Mouse (Mus musculus) midbrain, embryonic 10.5 days (tissue): ENCODE measurements around the gene Shisal2a. TPM values are rescaled to one million over a fixed set of nuclear protein-coding genes. Genes with fewer than 3 reads are reported as not detected.
A peak's percentile ranks its signal among the peaks of the same experiment; 100 is the strongest.

Source experiments
- DNase-seq: peaks from one replicate; pipeline ENCODE4 v3.0.0-alpha.2; 2017; ENCODE audit warnings: low spot score
- H3K27ac ChIP-seq: fragments of 300-500 bp; sonication (generic); replicated peaks from 2 replicates; pipeline ENCODE4 v1.5.1; 2016; ENCODE audit warnings: mild to moderate bottlenecking
- H3K27me3 ChIP-seq: fragments of 300-500 bp; sonication (generic); 2 replicates; pipeline ENCODE4 v1.6.1; 2016; ENCODE audit warnings: low read depth, mild to moderate bottlenecking; ENCODE audit not compliant: poor library complexity, severe bottlenecking
- H3K36me3 ChIP-seq: fragments of 300-500 bp; sonication (generic); 2 replicates; pipeline ENCODE4 v1.6.1; 2016; ENCODE audit warnings: mild to moderate bottlenecking, moderate library complexity
- H3K4me1 ChIP-seq: fragments of 300-500 bp; sonication (generic); 2 replicates; pipeline ENCODE4 v1.6.1; 2016
- H3K4me3 ChIP-seq: fragments of 300-500 bp; sonication (generic); 2 replicates; pipeline ENCODE4 v1.5.1; 2016; ENCODE audit warnings: mild to moderate bottlenecking, moderate library complexity
- H3K9me3 ChIP-seq: fragments of 300-500 bp; sonication (generic); replicated peaks from 2 replicates; pipeline ENCODE4 v1.6.1; 2016; ENCODE audit warnings: mild to moderate bottlenecking
- WGBS: fragments of 180-500 bp; shearing (Covaris S2); methylation state at CpG from one replicate; pipeline ENCODE4 v1.1.7; 2016; 5-methylcytosine and 5-hydroxymethylcytosine counted together
- polyA plus RNA-seq: library from polyadenylated mRNA; unstranded; fragments of >200 nt; fragmentation: Nextera tagmentation; extraction: Ambion mirVana; gene quantifications from 2 replicates; pipeline ENCODE4 v1.2.1, GENCODE M21; 2016

Gene Shisal2a
- polyA plus RNA-seq, 1 experiment from 2014 or later: 2.2 TPM

DNA sequence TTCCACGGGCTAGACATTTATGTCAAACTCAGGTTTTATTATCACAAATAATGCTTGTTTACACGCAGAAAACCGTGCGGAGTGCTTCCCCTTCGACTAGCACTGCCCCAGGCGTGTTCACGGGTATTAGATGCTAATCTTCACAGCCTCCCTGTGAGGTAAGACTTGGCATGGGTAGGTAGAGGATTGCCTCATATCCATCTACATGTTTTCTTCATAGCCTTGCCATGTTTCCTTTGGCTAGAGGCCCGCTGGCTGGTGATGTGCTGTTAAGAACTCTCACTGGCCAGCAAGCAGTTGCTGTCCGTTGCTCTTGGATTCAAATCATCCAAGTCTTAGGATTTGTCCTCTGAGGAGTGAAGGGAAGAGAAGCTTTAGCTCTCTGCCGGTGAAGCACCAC lies 17.2 kb upstream of the Shisal2a start:
- Histone ChIP-seq H3K4me3 (no peak overlapping the region), H3K27ac (no peak overlapping the region), H3K36me3 (peaks cover 10% of the 10 kb centered on the region), H3K27me3 (no peaks in the 10 kb centered on the region), H3K4me1 (no peaks in the 10 kb centered on the region), H3K9me3 (no peaks in the 10 kb centered on the region)
- 94% methylated on average over 10 of the region's 10 CpGs for WGBS
- DNase-seq: no peak

GRCm38 (mm10) chr4:108394236-108394635 lies 11.1 kb upstream of the Shisal2a start:
- H3K9me3 ChIP-seq: peaks cover 3% of the 10 kb centered on the region; the same call in 1 of the 2 replicates
- H3K27me3 ChIP-seq: no peaks in the 10 kb centered on the region
- H3K27ac ChIP-seq: no peak overlapping the region
- H3K36me3 ChIP-seq: no peaks in the 10 kb centered on the region
- H3K4me1 ChIP-seq: no peaks in the 10 kb centered on the region
- no peak for DNase-seq
- no peak overlapping the region for H3K4me3 ChIP-seq

DNA sequence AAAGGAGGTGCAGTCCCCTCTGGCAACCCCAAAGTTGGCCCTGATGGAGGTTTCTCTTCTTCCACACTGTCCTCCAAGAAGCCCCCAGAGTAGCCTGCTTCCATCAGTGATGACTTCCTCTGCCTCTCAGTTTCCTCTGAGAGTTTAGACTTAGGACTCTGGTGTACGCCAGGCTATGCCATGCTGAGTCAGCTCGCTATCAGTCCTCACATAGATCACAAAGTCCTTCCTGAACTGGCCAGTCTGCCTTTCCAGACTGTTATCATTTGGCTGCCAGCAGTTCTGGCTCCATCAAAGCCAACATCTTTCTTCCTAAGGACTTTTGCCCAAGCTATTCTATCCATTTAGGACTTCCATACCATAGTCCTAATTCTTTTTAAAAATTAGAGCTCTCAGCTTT lies 9.4 kb upstream of the Shisal2a start:
- H3K4me3 ChIP-seq: no peak overlapping the region
- H3K36me3 ChIP-seq: no peaks in the 10 kb centered on the region
- no peak overlapping the region for H3K27ac ChIP-seq
- peaks cover 3% of the 10 kb centered on the region; the same call in 1 of the 2 replicates for H3K9me3 ChIP-seq
- H3K27me3 ChIP-seq: no peaks in the 10 kb centered on the region
- DNase-seq: no peak
- H3K4me1 ChIP-seq: peaks cover 14% of the 10 kb centered on the region
- WGBS: 73% methylated on average over 2 of the region's 2 CpGs

DNA sequence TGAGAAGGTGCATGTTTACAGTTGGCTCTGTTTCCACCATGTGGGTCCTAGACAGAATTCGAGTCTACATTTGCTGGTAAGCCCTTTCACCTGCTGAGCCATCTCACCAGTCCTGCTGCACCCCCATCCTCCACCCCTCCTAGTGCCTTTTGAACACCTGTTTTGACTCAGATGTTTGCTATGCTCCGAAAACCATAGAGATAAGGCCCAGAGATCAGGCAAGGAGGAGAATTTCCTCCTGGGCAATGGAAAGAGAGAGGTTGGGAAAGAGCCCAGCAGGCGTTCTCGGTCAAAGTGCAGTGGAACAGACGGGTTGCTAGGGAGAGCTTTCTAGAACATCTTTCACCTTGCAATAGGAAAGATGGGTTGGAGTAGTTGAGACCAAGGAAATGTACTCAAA lies 8.0 kb upstream of the Shisal2a start:
- Histone ChIP-seq H3K27ac (no peak overlapping the region), H3K36me3 (no peaks in the 10 kb centered on the region), H3K4me3 (no peak overlapping the region), H3K9me3 (peaks cover 3% of the 10 kb centered on the region; the same call in 1 of the 2 replicates), H3K27me3 (0 out of 2 replicates have a peak, but pooled peaks cover 1% of the 10 kb centered on the region), H3K4me1 (peaks cover 24% of the 10 kb centered on the region)
- DNase-seq: no peak
- 85% methylated on average over 5 of the region's 5 CpGs for WGBS

DNA sequence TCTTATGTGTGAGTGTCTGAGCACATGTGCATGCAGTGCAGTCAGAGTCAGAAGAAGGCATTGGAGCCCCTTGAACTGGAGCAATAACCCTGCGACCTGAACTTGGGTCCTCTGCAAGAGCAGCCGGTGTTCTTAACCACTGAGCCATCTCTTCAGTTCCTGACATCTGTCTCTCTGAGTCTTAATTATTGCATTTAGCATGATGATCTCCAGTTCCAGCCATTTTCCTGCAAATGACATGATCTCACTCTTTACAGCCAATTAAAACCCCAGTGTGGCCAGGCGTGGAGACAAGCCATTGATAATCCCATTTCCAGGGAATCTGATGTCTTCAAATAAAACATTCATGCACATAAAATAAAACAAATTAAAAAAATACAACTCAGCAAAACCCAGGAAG lies 5.6 kb upstream of the Shisal2a start:
- Histone ChIP-seq H3K9me3 (no peaks in the 10 kb centered on the region), H3K4me3 (no peak overlapping the region), H3K4me1 (peaks cover 24% of the 10 kb centered on the region), H3K36me3 (no peaks in the 10 kb centered on the region), H3K27me3 (peaks cover 25% of the 10 kb centered on the region), H3K27ac (no peak overlapping the region)
- WGBS: 84% methylated on average over 3 of the region's 3 CpGs
- no peak for DNase-seq

DNA sequence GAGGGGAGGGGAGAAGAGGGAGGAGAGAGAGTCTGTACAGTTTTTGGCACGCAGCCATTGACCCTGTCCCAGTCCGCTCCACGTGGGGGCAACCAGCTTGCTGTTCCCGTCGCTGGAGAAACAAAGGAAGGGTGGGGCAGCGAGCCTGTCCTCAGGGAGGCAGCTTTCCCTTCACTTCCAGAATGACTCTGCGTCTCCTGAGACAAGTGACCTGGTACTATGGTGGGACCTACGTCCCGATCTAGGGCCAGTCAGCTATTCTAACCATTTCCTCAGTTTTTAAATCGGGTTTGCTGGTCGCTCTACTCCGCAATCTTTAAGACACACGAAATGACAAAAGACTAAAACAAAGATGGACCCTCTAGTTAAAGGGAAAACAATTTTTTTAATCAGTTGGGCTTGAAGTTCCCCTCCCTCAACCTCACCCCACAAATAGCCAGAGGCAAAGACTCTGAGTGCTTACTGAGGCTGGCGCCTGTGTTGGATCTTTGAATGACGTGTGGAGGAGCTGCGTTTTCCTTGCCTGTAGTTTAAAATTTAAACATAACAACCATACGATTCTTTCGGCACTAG lies 4.6 kb upstream of the Shisal2a start:
- Histone ChIP-seq H3K36me3 (no peaks in the 10 kb centered on the region), H3K4me1 (peaks cover 34% of the 10 kb centered on the region), H3K4me3 (peak overlapping the region; percentile 47), H3K27me3 (peaks cover 35% of the 10 kb centered on the region), H3K9me3 (no peaks in the 10 kb centered on the region), H3K27ac (peak overlapping the region; percentile 86)
- 10% methylated on average over 18 of the region's 18 CpGs for WGBS
- peak; percentile 70 for DNase-seq

GRCm38 (mm10) chr4:108387106-108387505 lies 4.0 kb upstream of the Shisal2a start:
- WGBS: 43% methylated on average over 4 of the region's 4 CpGs

DNA sequence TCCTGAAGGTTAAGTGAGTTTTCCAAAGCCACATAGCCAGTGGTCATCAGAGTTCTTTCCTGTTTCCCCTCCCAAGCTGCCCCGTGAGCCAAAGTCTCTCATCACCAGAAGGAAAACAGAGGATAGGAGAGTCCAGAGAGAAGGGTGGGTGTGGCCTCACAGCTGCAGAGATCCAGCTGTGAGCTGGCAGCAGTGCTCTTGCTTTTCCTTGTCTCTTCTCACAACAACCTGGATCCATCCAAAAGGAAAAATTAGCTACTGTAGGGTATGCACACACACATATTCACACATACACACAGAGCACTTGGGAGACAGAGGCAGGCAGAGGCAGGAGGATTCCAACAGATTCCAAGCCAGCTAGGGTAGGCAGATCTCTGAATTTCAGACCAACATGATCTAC lies 2.9 kb upstream of the Shisal2a start:
- no peak overlapping the region for H3K27ac ChIP-seq
- H3K36me3 ChIP-seq: no peaks in the 10 kb centered on the region
- WGBS: 40% methylated on average over 1 of the region's 1 CpGs
- H3K4me3 ChIP-seq: no peak overlapping the region
- H3K4me1 ChIP-seq: peaks cover 35% of the 10 kb centered on the region
- H3K9me3 ChIP-seq: no peaks in the 10 kb centered on the region
- no peak for DNase-seq
- peaks cover 52% of the 10 kb centered on the region for H3K27me3 ChIP-seq

More at GRCm38 (mm10) chr4:108387106-108387505, 4.0 kb upstream of the Shisal2a start:
- H3K4me1 ChIP-seq: peaks cover 35% of the 10 kb centered on the region
- peaks cover 41% of the 10 kb centered on the region for H3K27me3 ChIP-seq
- DNase-seq: no peak
- H3K27ac ChIP-seq: peak overlapping the region; percentile 86
- peak overlapping the region; percentile 47 for H3K4me3 ChIP-seq
- no peaks in the 10 kb centered on the region for H3K36me3 ChIP-seq
- no peaks in the 10 kb centered on the region for H3K9me3 ChIP-seq

- Histone ChIP-seq H3K9me3 (no peaks in the 10 kb centered on the region), H3K4me1 (peaks cover 30% of the 10 kb centered on the region), H3K4me3 (no peak overlapping the region), H3K27me3 (peaks cover 42% of the 10 kb centered on the region), H3K36me3 (no peaks in the 10 kb centered on the region), H3K27ac (0 out of 2 replicates have a peak overlapping the region, but pooled peaks have one; percentile 28)
- WGBS: 20% methylated on average over 1 of the region's 1 CpGs
- no peak for DNase-seq
These were observed 3.0 kb downstream of the Shisal2a start for GRCm38 (mm10) chr4:108380146-108380545.

- 71% methylated on average over 3 of the region's 3 CpGs for WGBS
- H3K36me3 ChIP-seq: no peaks in the 10 kb centered on the region
- 0 out of 2 replicates have a peak overlapping the region, but pooled peaks have one; percentile 18 for H3K27ac ChIP-seq
- peaks cover 30% of the 10 kb centered on the region for H3K4me1 ChIP-seq
- no peak overlapping the region for H3K4me3 ChIP-seq
- H3K27me3 ChIP-seq: peaks cover 35% of the 10 kb centered on the region
- DNase-seq: no peak
- H3K9me3 ChIP-seq: no peaks in the 10 kb centered on the region
These were observed 3.7 kb downstream of the Shisal2a start for GRCm38 (mm10) chr4:108379476-108379875.

GRCm38 (mm10) chr4:108372166-108372565 lies 11.0 kb downstream of the Shisal2a start:
- WGBS: 85% methylated on average over 3 of the region's 3 CpGs
- H3K27ac ChIP-seq: peak overlapping the region; percentile 38; the same call in 1 of the 2 replicates
- H3K4me3 ChIP-seq: no peak overlapping the region

GRCm38 (mm10) chr4:108371421-108371820 lies 11.7 kb downstream of the Shisal2a start:
- Histone ChIP-seq H3K4me1 (peaks cover 21% of the 10 kb centered on the region), H3K27ac (no peak overlapping the region), H3K36me3 (no peaks in the 10 kb centered on the region), H3K4me3 (no peak overlapping the region), H3K9me3 (no peaks in the 10 kb centered on the region), H3K27me3 (0 out of 2 replicates have a peak, but pooled peaks cover 6% of the 10 kb centered on the region)
- 91% methylated on average over 3 of the region's 3 CpGs for WGBS
- DNase-seq: no peak

More at GRCm38 (mm10) chr4:108372166-108372565, 11.0 kb downstream of the Shisal2a start:
- 0 out of 2 replicates have a peak, but pooled peaks cover 6% of the 10 kb centered on the region for H3K27me3 ChIP-seq
- peaks cover 21% of the 10 kb centered on the region for H3K4me1 ChIP-seq
- no peak for DNase-seq
- no peaks in the 10 kb centered on the region for H3K36me3 ChIP-seq
- no peaks in the 10 kb centered on the region for H3K9me3 ChIP-seq

DNA sequence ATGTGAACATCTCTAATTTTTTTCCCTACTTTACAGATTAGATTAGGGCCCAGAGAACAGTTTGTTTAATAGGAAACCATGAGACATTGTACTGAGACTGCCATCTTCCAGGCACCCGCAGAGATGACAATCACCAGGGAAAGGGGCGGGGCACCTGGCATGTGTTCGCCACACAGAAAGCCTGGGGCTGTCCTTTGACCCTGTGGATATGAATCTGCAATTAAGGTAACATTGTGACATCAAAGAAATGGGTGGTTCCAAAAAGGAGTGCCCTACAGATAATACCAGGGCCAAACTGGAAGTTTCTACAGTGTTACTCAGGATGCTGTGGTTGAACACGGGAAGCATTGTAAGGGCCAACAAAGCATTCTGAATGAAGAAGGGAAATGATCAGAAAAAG lies 12.7 kb downstream of the Shisal2a start:
- Histone ChIP-seq H3K4me1 (peaks cover 21% of the 10 kb centered on the region), H3K27ac (no peak overlapping the region), H3K27me3 (0 out of 2 replicates have a peak, but pooled peaks cover 6% of the 10 kb centered on the region), H3K4me3 (no peak overlapping the region), H3K36me3 (no peaks in the 10 kb centered on the region), H3K9me3 (no peaks in the 10 kb centered on the region)
- DNase-seq: no peak
- WGBS: 73% methylated on average over 4 of the region's 4 CpGs
